Mouse (Mus musculus) hindbrain, embryonic 15.5 days (tissue): ENCODE measurements around the gene Gm49321. TPM values are rescaled to one million over a fixed set of nuclear protein-coding genes. Genes with fewer than 3 reads are reported as not detected.

Source experiments
- ATAC-seq: fragments of 200-750 bp; cut with Nextera tagmentation; 2 replicates; pipeline ENCODE4 v1.8.0; 2017; ENCODE audit warnings: low read depth, moderate number of reproducible peaks, moderate TSS enrichment; ENCODE audit not compliant: low FRiP score
- H3K27ac ChIP-seq: fragments of 300-500 bp; sonication (generic); replicated peaks from 2 replicates; pipeline ENCODE4 v1.5.1; 2015; ENCODE audit warnings: mild to moderate bottlenecking, inconsistent platforms
- H3K27me3 ChIP-seq: fragments of 300-500 bp; sonication (generic); 2 replicates; pipeline ENCODE4 v1.6.1; 2015; ENCODE audit warnings: control low read depth, inconsistent platforms
- H3K36me3 ChIP-seq: fragments of 300-500 bp; sonication (generic); 2 replicates; pipeline ENCODE4 v1.6.1; 2015; ENCODE audit warnings: control low read depth, inconsistent platforms
- H3K4me1 ChIP-seq: fragments of 300-500 bp; sonication (generic); replicated peaks from 2 replicates; pipeline ENCODE4 v1.6.1; 2015; ENCODE audit warnings: control low read depth, inconsistent platforms
- H3K4me2 ChIP-seq: fragments of 300-500 bp; sonication (generic); 2 replicates; pipeline ENCODE4 v1.6.1; 2015; ENCODE audit warnings: moderate library complexity, mild to moderate bottlenecking, inconsistent platforms
- H3K4me3 ChIP-seq: fragments of 300-500 bp; sonication (generic); 2 replicates; pipeline ENCODE4 v1.5.1; 2015; ENCODE audit warnings: mild to moderate bottlenecking, inconsistent platforms
- H3K9ac ChIP-seq: fragments of 300-500 bp; sonication (generic); 2 replicates; pipeline ENCODE4 v1.6.1; 2015; ENCODE audit warnings: inconsistent platforms
- H3K9me3 ChIP-seq: fragments of 300-500 bp; sonication (generic); 2 replicates; pipeline ENCODE4 v1.6.1; 2016; ENCODE audit warnings: control low read depth, inconsistent platforms
- WGBS: fragments of 180-500 bp; shearing (Covaris S2); methylation state at CpG from one replicate; pipeline ENCODE4 v1.1.7; 2015; 5-methylcytosine and 5-hydroxymethylcytosine counted together
- polyA plus RNA-seq: library from polyadenylated mRNA; unstranded; fragments of >200 nt; fragmentation: Nextera tagmentation; extraction: Ambion mirVana; gene quantifications from 2 replicates; pipeline ENCODE4 v1.2.1, GENCODE M21; 2015

Gm49321 gene
- polyA plus RNA-seq, 1 experiment from 2014 or later, result 25.4 TPM

GRCm38 (mm10) chr12:73952879-73953278, 15.4 kb downstream of the Gm49321 start:
- Histone ChIP-seq H3K4me1 (peaks cover 23% of the 10 kb centered on the region), H3K9ac (peak overlapping the region; percentile 21; the same call in 1 of the 2 replicates), H3K9me3 (no peaks in the 10 kb centered on the region), H3K4me2 (peak overlapping the region; percentile 60), H3K27me3 (no peaks in the 10 kb centered on the region), H3K4me3 (peak overlapping the region; percentile 31), H3K27ac (no peak overlapping the region), H3K36me3 (no peaks in the 10 kb centered on the region; the same call in 1 of the 2 replicates)
- 5% methylated on average over 15 of the region's 15 CpGs for WGBS
- ATAC-seq, result no peak

GRCm38 (mm10) chr12:73953420-73954186, 16.1 kb downstream of the Gm49321 start:
- ATAC-seq, result no peak
- H3K4me2 ChIP-seq, result peak overlapping the region; percentile 60
- H3K9ac ChIP-seq, result peak overlapping the region; percentile 21; the same call in 1 of the 2 replicates
- H3K9me3 ChIP-seq, result no peaks in the 10 kb centered on the region
- 51% methylated on average over 14 of the region's 14 CpGs for WGBS
- H3K4me3 ChIP-seq, result peak overlapping the region; percentile 31
- no peaks in the 10 kb centered on the region for H3K27me3 ChIP-seq
- H3K27ac ChIP-seq, result no peak overlapping the region
- peaks cover 23% of the 10 kb centered on the region for H3K4me1 ChIP-seq
- H3K36me3 ChIP-seq, result no peaks in the 10 kb centered on the region

GRCm38 (mm10) chr12:73954785-73955184, 17.3 kb downstream of the Gm49321 start:
- Histone ChIP-seq H3K36me3 (no peaks in the 10 kb centered on the region), H3K4me3 (no peak overlapping the region), H3K4me1 (peaks cover 13% of the 10 kb centered on the region), H3K4me2 (no peak overlapping the region), H3K9me3 (no peaks in the 10 kb centered on the region), H3K9ac (no peak overlapping the region), H3K27me3 (no peaks in the 10 kb centered on the region), H3K27ac (no peak overlapping the region)
- no peak for ATAC-seq
- WGBS, result 82% methylated on average over 5 of the region's 5 CpGs

GRCm38 (mm10) chr12:73957676-73958075, 20.2 kb downstream of the Gm49321 start:
- H3K4me3 ChIP-seq, result no peak overlapping the region
- no peak overlapping the region for H3K27ac ChIP-seq
- no peak for ATAC-seq
- no peak overlapping the region for H3K4me2 ChIP-seq
- H3K4me1 ChIP-seq, result peaks cover 9% of the 10 kb centered on the region
- 78% methylated on average over 3 of the region's 3 CpGs for WGBS
- no peaks in the 10 kb centered on the region for H3K27me3 ChIP-seq
- H3K9ac ChIP-seq, result no peak overlapping the region
- H3K9me3 ChIP-seq, result no peaks in the 10 kb centered on the region
- no peaks in the 10 kb centered on the region for H3K36me3 ChIP-seq

- H3K4me3 ChIP-seq, result no peak overlapping the region
- no peaks in the 10 kb centered on the region for H3K9me3 ChIP-seq
- no peaks in the 10 kb centered on the region for H3K4me1 ChIP-seq
- ATAC-seq, result no peak
- H3K36me3 ChIP-seq, result no peaks in the 10 kb centered on the region
- H3K4me2 ChIP-seq, result no peak overlapping the region
- no peak overlapping the region for H3K9ac ChIP-seq
- WGBS, result 82% methylated on average over 2 of the region's 2 CpGs
- no peaks in the 10 kb centered on the region for H3K27me3 ChIP-seq
- no peak overlapping the region for H3K27ac ChIP-seq
Measured at GRCm38 (mm10) chr12:73958830-73959229, 21.4 kb downstream of the Gm49321 start.

GRCm38 (mm10) chr12:73964291-73965281, 27.1 kb downstream of the Gm49321 start, which contains the start of gene Snapc1:
Snapc1 (plus strand) TSS chr12:73964481.
- peak; percentile 100 for ATAC-seq
- 1% methylated on average over 60 of the region's 60 CpGs for WGBS

GRCm38 (mm10) chr12:73969142-73969541, 31.7 kb downstream of the Gm49321 start:
- peaks cover 16% of the 10 kb centered on the region for H3K4me1 ChIP-seq
- no peak overlapping the region for H3K4me3 ChIP-seq
- H3K27me3 ChIP-seq, result no peaks in the 10 kb centered on the region
- H3K27ac ChIP-seq, result no peak overlapping the region
- H3K36me3 ChIP-seq, result peaks cover 58% of the 10 kb centered on the region
- H3K9ac ChIP-seq, result no peak overlapping the region
- no peak overlapping the region for H3K4me2 ChIP-seq
- no peaks in the 10 kb centered on the region for H3K9me3 ChIP-seq
- WGBS, result 96% methylated on average over 8 of the region's 8 CpGs
- ATAC-seq, result no peak

More at GRCm38 (mm10) chr12:73964291-73965281, 27.1 kb downstream of the Gm49321 start, which contains the start of gene Snapc1:
- peaks cover 16% of the 10 kb centered on the region for H3K4me1 ChIP-seq
- H3K9me3 ChIP-seq, result no peaks in the 10 kb centered on the region
- H3K4me2 ChIP-seq, result peak within 1 kb of the TSS; percentile 62
- peak within 1 kb of the TSS; percentile 76 for H3K9ac ChIP-seq
- peak within 1 kb of the TSS; percentile 82 for H3K27ac ChIP-seq
- no peaks in the 10 kb centered on the region for H3K27me3 ChIP-seq
- H3K4me3 ChIP-seq, result peak within 1 kb of the TSS; percentile 85
- H3K36me3 ChIP-seq, result peaks cover 19% of the 10 kb centered on the region

GRCm38 (mm10) chr12:73974584-73974983, 37.1 kb downstream of the Gm49321 start:
- H3K27me3 ChIP-seq, result no peaks in the 10 kb centered on the region
- H3K36me3 ChIP-seq, result peaks cover 82% of the 10 kb centered on the region
- H3K4me3 ChIP-seq, result no peak overlapping the region
- H3K27ac ChIP-seq, result no peak overlapping the region
- no peak overlapping the region for H3K9ac ChIP-seq
- H3K9me3 ChIP-seq, result no peaks in the 10 kb centered on the region
- no peak overlapping the region for H3K4me2 ChIP-seq
- H3K4me1 ChIP-seq, result no peaks in the 10 kb centered on the region
- ATAC-seq, result no peak
- WGBS, result 94% methylated on average over 6 of the region's 6 CpGs

- H3K4me3 ChIP-seq, result no peak overlapping the region
- no peak overlapping the region for H3K27ac ChIP-seq
- H3K27me3 ChIP-seq, result no peaks in the 10 kb centered on the region
- no peaks in the 10 kb centered on the region; the same call in 1 of the 2 replicates for H3K4me1 ChIP-seq
- H3K9ac ChIP-seq, result no peak overlapping the region
- 91% methylated on average over 3 of the region's 3 CpGs for WGBS
- H3K4me2 ChIP-seq, result no peak overlapping the region
- ATAC-seq, result no peak
- H3K9me3 ChIP-seq, result no peaks in the 10 kb centered on the region
- H3K36me3 ChIP-seq, result peaks cover 70% of the 10 kb centered on the region
Measured at GRCm38 (mm10) chr12:73978144-73978543, 40.7 kb downstream of the Gm49321 start.

GRCm38 (mm10) chr12:73979667-73980066, 42.2 kb downstream of the Gm49321 start:
- Histone ChIP-seq H3K27ac (no peak overlapping the region), H3K9ac (no peak overlapping the region), H3K4me1 (no peaks in the 10 kb centered on the region; the same call in 1 of the 2 replicates), H3K36me3 (peaks cover 68% of the 10 kb centered on the region), H3K4me2 (no peak overlapping the region), H3K9me3 (no peaks in the 10 kb centered on the region), H3K4me3 (no peak overlapping the region), H3K27me3 (no peaks in the 10 kb centered on the region)
- no peak for ATAC-seq
- 91% methylated on average over 5 of the region's 5 CpGs for WGBS

GRCm38 (mm10) chr12:73982533-73982932, 45.1 kb downstream of the Gm49321 start:
- Histone ChIP-seq H3K9me3 (no peaks in the 10 kb centered on the region), H3K4me3 (no peak overlapping the region), H3K27me3 (no peaks in the 10 kb centered on the region), H3K9ac (no peak overlapping the region), H3K4me1 (no peaks in the 10 kb centered on the region; the same call in 1 of the 2 replicates), H3K4me2 (no peak overlapping the region), H3K27ac (peak overlapping the region; percentile 23; the same call in 1 of the 2 replicates), H3K36me3 (peaks cover 51% of the 10 kb centered on the region)
- WGBS, result 42% methylated on average over 14 of the region's 14 CpGs
- peak; percentile 91 for ATAC-seq
